Mouse (Mus musculus) adrenal gland, postnatal 14 days (tissue): ENCODE results near the gene Olfr1193. TPM values are rescaled to one million over a fixed set of nuclear protein-coding genes. Genes with fewer than 3 reads are reported as not detected.
"Not testable (repeated sequence)": the region's sequence is repeated elsewhere in the genome, so short reads cannot be mapped to it uniquely, and the experiment has no call there.

Source experiments
- DNase-seq: peaks from one replicate; pipeline ENCODE4 v3.0.0; 2021; ENCODE audit warnings: mixed read lengths
- long read RNA-seq, 2 experiments: library from polyadenylated mRNA; stranded (forward); transcript quantifications; one replicate each; pipeline ENCODE4 v2.0.0; 2021
- total RNA-seq: library from RNA; stranded (reverse); gene quantifications from 2 replicates; pipeline ENCODE4 v1.2.3, GENCODE M21; 2021

Olfr1193 gene
- not detected in 2 replicates for total RNA-seq
- long read RNA-seq, experiment 1: 0 reads
- long read RNA-seq, experiment 2: 0 reads

- not testable (repeated sequence) for DNase-seq
Measured at GRCm38 (mm10) chr2:88675328-88675727, at the start of gene Olfr1193. Gene Olfr1193 (plus strand): TSS chr2:88675628.

GRCm38 (mm10) chr2:88640242-88640641 is 35.2 kb upstream of the Olfr1193 start, which contains the start of gene Olfr1191-ps1:
Gene Olfr1191-ps1 (plus strand): TSS chr2:88640542.
- not testable (repeated sequence) for DNase-seq

GRCm38 (mm10) chr2:88648209-88648608 is 27.2 kb upstream of the Olfr1193 start, which contains the start of gene Olfr1192-ps1:
Gene Olfr1192-ps1 (plus strand): TSS chr2:88648509.
- no peak for DNase-seq

GRCm38 (mm10) chr2:88689087-88689486 is 13.7 kb downstream of the Olfr1193 start, which contains the start of gene Olfr1195:
Gene Olfr1195 (minus strand): TSS chr2:88689187.
- no peak for DNase-seq

- no peak for DNase-seq
Measured at GRCm38 (mm10) chr2:88704497-88704896, 29.1 kb downstream of the Olfr1193 start, which contains the start of gene Olfr1196. Gene Olfr1196 (minus strand): TSS chr2:88704597.

Other genes starting within 250 kb of the Olfr1193 start
- not detected in 2 replicates for gene Olfr1181, start 249.5 kb upstream of the Olfr1193 start, total RNA-seq
- not detected in 2 replicates for gene Gm13757, start 226.5 kb upstream of the Olfr1193 start, total RNA-seq
- gene Olfr1183, start 220.8 kb upstream of the Olfr1193 start, total RNA-seq: not detected in 2 replicates
- not detected in 2 replicates for gene Olfr1184, start 192.0 kb upstream of the Olfr1193 start, total RNA-seq
- not detected in 2 replicates for gene Olfr1185-ps1, start 182.3 kb upstream of the Olfr1193 start, total RNA-seq
- gene Olfr1186, start 157.1 kb upstream of the Olfr1193 start, total RNA-seq: not detected in 2 replicates
- not detected in 2 replicates for gene Olfr1188, start 118.7 kb upstream of the Olfr1193 start, total RNA-seq
- gene Olfr1189, start 89.2 kb upstream of the Olfr1193 start, total RNA-seq: not detected in 2 replicates
- not detected in 2 replicates for gene Olfr1191-ps1, start 35.1 kb upstream of the Olfr1193 start, total RNA-seq
- gene Olfr1192-ps1, start 27.1 kb upstream of the Olfr1193 start, total RNA-seq: not detected in 2 replicates
- not detected in 2 replicates for gene Olfr1195, start 13.6 kb downstream of the Olfr1193 start, total RNA-seq
- gene Olfr1196, start 29.0 kb downstream of the Olfr1193 start, total RNA-seq: not detected in 2 replicates
- not detected in 2 replicates for gene Olfr1197, start 56.7 kb downstream of the Olfr1193 start, total RNA-seq
- not detected in 2 replicates for gene Olfr1198, start 75.7 kb downstream of the Olfr1193 start, total RNA-seq
- gene Olfr1199, start 84.8 kb downstream of the Olfr1193 start, total RNA-seq: not detected in 2 replicates
- not detected in 2 replicates for gene Olfr1200, start 94.9 kb downstream of the Olfr1193 start, total RNA-seq
- not detected in 2 replicates for gene Olfr1201, start 117.4 kb downstream of the Olfr1193 start, total RNA-seq
- 0.11 TPM in 1 of 2 replicates, not detected in the other for gene Olfr1202, start 138.9 kb downstream of the Olfr1193 start, total RNA-seq
- not detected in 2 replicates for gene Olfr1205, start 154.1 kb downstream of the Olfr1193 start, total RNA-seq
- not detected in 2 replicates for gene Olfr1204, start 173.7 kb downstream of the Olfr1193 start, total RNA-seq
- not detected in 2 replicates for gene Olfr1206, start 187.6 kb downstream of the Olfr1193 start, total RNA-seq
- gene Olfr1208, start 226.7 kb downstream of the Olfr1193 start, total RNA-seq: not detected in 2 replicates
- not detected in 2 replicates for gene Olfr1209, start 239.5 kb downstream of the Olfr1193 start, total RNA-seq